Mouse (Mus musculus) MEL (cell line): Measurements from ENCODE around the gene Cog6.

Source experiments
- CTCF ChIP-seq, 3 experiments: IDR thresholded peaks in 2 of 3; conservative IDR thresholded peaks in 1 of 3; 2 replicates each; pipeline ENCODE4 v1.5.1; 2011 to 2012; ENCODE audit warnings: low read length in 3 of 3, low read depth in 2 of 3, mild to moderate bottlenecking in 2 of 3, improper control_type of control experiment in 1 of 3, inconsistent platforms in 1 of 3, mixed read lengths in 1 of 3, moderate library complexity in 1 of 3; ENCODE audit not compliant: control insufficient read depth in 1 of 3, insufficient read depth in 1 of 3, poor library complexity in 1 of 3, severe bottlenecking in 1 of 3
- JUND ChIP-seq: IDR thresholded peaks from 2 replicates; pipeline ENCODE4 v1.6.1; 2011; ENCODE audit warnings: low read depth, mild to moderate bottlenecking, improper control_type of control experiment, low read length
- POLR2A ChIP-seq, 2 experiments: IDR thresholded peaks; 2 replicates each; pipeline ENCODE4 v1.6.1; 2011 to 2012; ENCODE audit warnings: low read length in 2 of 2, mild to moderate bottlenecking in 2 of 2, control low read depth in 1 of 2, improper control_type of control experiment in 1 of 2, low read depth in 1 of 2, moderate library complexity in 1 of 2; ENCODE audit not compliant: control insufficient read depth in 1 of 2, insufficient read depth in 1 of 2, poor library complexity in 1 of 2
- SMC3 ChIP-seq: IDR thresholded peaks from 2 replicates; pipeline ENCODE4 v1.6.1; 2011; ENCODE audit warnings: low read depth, low read length, improper control_type of control experiment

DNA sequence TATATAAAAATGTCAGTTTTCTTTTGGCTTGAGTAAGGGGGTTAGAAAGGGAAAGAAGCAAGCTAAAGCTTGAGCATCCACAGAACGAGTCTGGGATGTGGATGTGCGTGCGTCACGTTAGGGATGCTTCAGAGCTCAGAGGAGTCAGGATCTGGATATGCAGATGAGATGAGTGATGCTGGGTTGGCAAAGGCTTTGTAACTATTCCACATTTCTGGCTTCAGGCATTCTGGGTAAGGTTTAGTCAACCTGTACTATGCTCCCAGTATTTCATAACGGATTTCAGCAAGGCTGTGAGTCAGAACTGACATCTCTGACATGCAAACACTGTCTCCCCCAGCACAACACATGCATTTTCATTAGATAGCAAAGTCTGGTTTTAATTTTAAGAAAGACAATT lies 20.4 kb downstream of the Cog6 start:
- TF ChIP-seq JUND = no peak
- no peak for TF ChIP-seq SMC3
- TF ChIP-seq POLR2A (IDR thresholded peaks at IDR 0.05; ENCODE audit: control insufficient read depth in 1 of 2, insufficient read depth in 1 of 2, low read depth in 1 of 2, low read length in 2 of 2, poor library complexity in 1 of 2) = no peak
- TF ChIP-seq CTCF (IDR thresholded peaks at IDR 0.05 in 2 of 3, conservative IDR thresholded peaks at IDR 0.05 in 1 of 3; ENCODE audit: control insufficient read depth in 1 of 3, insufficient read depth in 1 of 3, low read depth in 2 of 3, low read length in 3 of 3, poor library complexity in 1 of 3, severe bottlenecking in 1 of 3) = no peak
